Mouse (Mus musculus) hematopoietic stem cell, adult 5-6 weeks (primary cell): ENCODE measurements around the gene Cd9. TPM values are rescaled to one million over a fixed set of nuclear protein-coding genes. Genes with fewer than 3 reads are reported as not detected.
A peak's percentile ranks its signal among the peaks of the same experiment; 100 is the strongest.
"Not testable (repeated sequence)": the region's sequence is repeated elsewhere in the genome, so short reads cannot be mapped to it uniquely, and the experiment has no call there.

ENCODE experiments used
- ATAC-seq, 2 experiments: fragments of 125-278 bp in 1 of 2; replicated peaks in 1 of 2; 2 replicates each; pipeline ENCODE4 v1.8.0; 2016 to 2017; ENCODE audit warnings: inconsistent platforms in 2 of 2, mild to moderate bottlenecking in 2 of 2, moderate number of reproducible peaks in 2 of 2, low read depth in 1 of 2, moderate TSS enrichment in 1 of 2; ENCODE audit not compliant: low FRiP score in 2 of 2, poor library complexity in 2 of 2, severe bottlenecking in 2 of 2, insufficient read depth in 1 of 2, low TSS enrichment in 1 of 2
- total RNA-seq: library from RNA; stranded (forward); fragments of 172-1452, 232-1000 nt; gene quantifications from 2 replicates; pipeline ENCODE4 v1.2.3, GENCODE M21; 2017

Cd9 gene
- total RNA-seq, 1 experiment from 2014 or later: 83.3 TPM

- peak; percentile 75 to 80 for ATAC-seq
Measured at GRCm38 (mm10) chr6:125509783-125510182, 15.2 kb upstream of the Cd9 start.

GRCm38 (mm10) chr6:125506427-125506826, 11.8 kb upstream of the Cd9 start:
- ATAC-seq: no peak

- no peak for ATAC-seq
Measured at GRCm38 (mm10) chr6:125504622-125505355, 10.2 kb upstream of the Cd9 start.

GRCm38 (mm10) chr6:125503186-125503802, 8.7 kb upstream of the Cd9 start:
- no peak for ATAC-seq

- ATAC-seq: no peak
Measured at GRCm38 (mm10) chr6:125498062-125498461, 3.5 kb upstream of the Cd9 start.

GRCm38 (mm10) chr6:125496417-125496816, 1.8 kb upstream of the Cd9 start:
- no peak for ATAC-seq

- ATAC-seq: no peak
Measured at GRCm38 (mm10) chr6:125495361-125495760, 770 bp upstream of the Cd9 start.

GRCm38 (mm10) chr6:125493147-125493546, 1.4 kb downstream of the Cd9 start:
- no peak for ATAC-seq

- ATAC-seq: no peak
Measured at GRCm38 (mm10) chr6:125492664-125493063, 1.9 kb downstream of the Cd9 start.

- ATAC-seq: no peak
Measured at GRCm38 (mm10) chr6:125492033-125492432, 2.6 kb downstream of the Cd9 start.

- no peak for ATAC-seq
Measured at GRCm38 (mm10) chr6:125491393-125491792, 3.2 kb downstream of the Cd9 start.

- peak in 1 of 2 experiments; percentile 12; a peak in 1 of 4 replicates for ATAC-seq
Measured at GRCm38 (mm10) chr6:125489881-125490559, 4.6 kb downstream of the Cd9 start.

GRCm38 (mm10) chr6:125485589-125485988, 9.0 kb downstream of the Cd9 start:
- no peak for ATAC-seq

- ATAC-seq: peak in 1 of 2 experiments; percentile 21; a peak in 1 of 4 replicates
Measured at GRCm38 (mm10) chr6:125484721-125485120, 9.9 kb downstream of the Cd9 start.

GRCm38 (mm10) chr6:125484313-125484660, 10.3 kb downstream of the Cd9 start:
- ATAC-seq: not testable (repeated sequence)

- ATAC-seq: peak in 1 of 2 experiments; percentile 34; a peak in 1 of 4 replicates
Measured at GRCm38 (mm10) chr6:125483515-125484312, 10.9 kb downstream of the Cd9 start.

GRCm38 (mm10) chr6:125482427-125482831, 12.2 kb downstream of the Cd9 start:
- no peak for ATAC-seq
